Mouse (Mus musculus): ENCODE measurements at regions not wholly inside any gene's neighbourhood (a gene's known extent, or its start where the extent isn't known, plus 50 kb on each side); places are given as distances from the start of the nearest gene placed in this dataset.

DNA sequence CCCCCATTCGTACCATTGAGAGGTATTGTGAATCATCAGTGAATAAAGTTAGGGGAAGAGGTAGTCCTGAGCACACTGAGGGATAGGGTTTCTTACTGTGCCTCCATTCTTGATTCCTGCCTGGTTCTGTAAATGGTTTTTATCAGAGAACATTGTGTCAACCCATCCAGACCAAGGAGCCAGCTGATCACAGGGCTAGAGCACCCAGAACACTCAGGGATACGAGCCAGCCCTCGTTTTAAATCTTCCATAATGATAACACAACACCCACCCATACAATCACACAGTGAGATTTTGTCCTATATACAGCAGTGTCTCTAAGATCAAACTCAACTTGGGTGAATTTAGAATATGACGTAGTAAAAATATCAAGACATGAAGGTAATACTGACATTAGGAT is 424.7 kb upstream of the BB014433 start:
- DNase-seq: no peak

GRCm38 (mm10) chr8:15468540-15469476 is 422.9 kb upstream of the BB014433 start:
- DNase-seq: no peak

- DNase-seq: peak; percentile 80
Measured at GRCm38 (mm10) chr8:15438546-15438945, 392.7 kb upstream of the BB014433 start.

- no peak for DNase-seq
Measured at GRCm38 (mm10) chr8:15394722-15395115, 348.8 kb upstream of the BB014433 start.

GRCm38 (mm10) chr8:15393936-15394721 is 348.3 kb upstream of the BB014433 start:
- DNase-seq: no peak

- no peak for DNase-seq
Measured at GRCm38 (mm10) chr8:15392056-15392455, 346.2 kb upstream of the BB014433 start.

DNA sequence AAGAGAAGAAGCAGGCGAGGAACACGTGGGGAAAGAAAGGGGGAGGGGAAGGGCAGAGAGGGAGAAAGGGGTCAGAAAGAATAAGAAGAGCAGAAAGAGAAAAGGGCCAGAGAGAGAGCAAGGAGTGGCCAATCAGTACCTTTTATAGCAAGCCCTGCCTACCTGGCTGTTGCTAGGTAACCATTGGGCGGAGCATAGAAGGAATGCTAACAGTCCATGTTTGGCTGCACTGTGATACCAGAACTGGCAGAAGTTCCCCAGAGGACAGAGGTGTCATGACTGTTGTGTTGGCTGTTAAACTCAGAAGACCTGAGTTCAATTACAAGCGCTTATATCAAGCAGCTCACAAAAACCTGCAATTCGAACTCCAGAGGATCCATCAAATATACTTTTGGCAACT is 342.9 kb upstream of the BB014433 start:
- no peak for DNase-seq

- no peak for DNase-seq
Measured at GRCm38 (mm10) chr8:15367063-15367462, 321.2 kb upstream of the BB014433 start.

- DNase-seq: no peak
Measured at GRCm38 (mm10) chr8:15364546-15364945, 318.7 kb upstream of the BB014433 start.

DNA sequence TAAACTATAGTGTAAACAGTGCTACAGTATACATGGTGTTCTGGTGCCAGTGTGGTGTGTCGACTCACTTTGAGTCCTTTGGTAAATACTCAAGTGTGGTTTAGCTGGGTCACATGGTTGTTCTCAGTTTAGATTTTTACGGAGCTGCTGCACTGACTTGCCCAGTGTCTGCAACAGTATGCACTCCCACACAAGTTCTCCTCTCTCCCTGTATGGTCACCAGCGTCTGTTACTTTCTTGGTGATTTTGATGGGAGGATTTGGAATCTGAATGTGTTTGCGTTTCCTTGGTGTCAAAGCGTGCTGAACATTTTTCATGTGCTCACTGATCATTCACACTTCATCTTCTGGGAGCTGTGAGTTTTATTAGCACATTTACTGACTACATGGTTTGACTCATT is 298.3 kb upstream of the BB014433 start:
- no peak for DNase-seq

DNA sequence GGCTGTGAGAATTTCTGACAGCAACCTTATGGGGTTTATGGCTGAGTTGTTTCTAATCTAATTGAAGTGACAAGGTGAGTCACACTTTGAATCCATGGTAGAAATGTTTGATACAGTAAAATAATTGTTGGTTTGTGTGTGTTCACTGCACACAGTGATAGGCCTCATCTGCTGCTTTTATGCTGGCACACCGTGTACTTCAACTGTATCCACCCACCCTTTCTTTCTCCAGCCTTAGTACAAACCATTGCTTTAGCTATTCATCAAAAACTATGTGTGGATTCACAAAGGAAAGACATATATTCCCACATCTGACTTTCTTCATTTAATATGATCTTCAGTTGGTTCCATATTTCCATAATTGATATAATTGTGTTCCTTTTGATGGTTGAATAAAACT is 297.7 kb upstream of the BB014433 start:
- DNase-seq: no peak

GRCm38 (mm10) chr8:15334532-15334931 is 288.7 kb upstream of the BB014433 start:
- DNase-seq: no peak

DNA sequence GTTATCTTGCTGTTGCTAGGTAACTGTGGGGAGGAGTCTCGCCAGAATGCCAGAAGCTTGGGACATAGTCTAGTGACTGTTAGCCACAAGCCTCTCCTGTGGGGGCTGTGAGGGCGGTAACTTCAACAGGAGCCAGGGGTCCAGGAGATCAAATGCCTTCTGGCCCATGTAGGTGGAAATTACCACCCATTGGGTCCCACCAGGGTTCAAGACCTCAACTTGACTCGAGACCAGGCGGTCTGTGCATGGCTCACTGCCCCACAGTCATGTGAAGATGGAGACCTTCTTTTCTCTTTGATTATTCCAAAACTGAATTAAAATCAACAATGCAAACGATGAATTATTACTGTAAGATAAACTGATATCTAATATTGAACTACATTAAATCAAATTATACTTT is 281.4 kb upstream of the BB014433 start:
- no peak for DNase-seq

DNA sequence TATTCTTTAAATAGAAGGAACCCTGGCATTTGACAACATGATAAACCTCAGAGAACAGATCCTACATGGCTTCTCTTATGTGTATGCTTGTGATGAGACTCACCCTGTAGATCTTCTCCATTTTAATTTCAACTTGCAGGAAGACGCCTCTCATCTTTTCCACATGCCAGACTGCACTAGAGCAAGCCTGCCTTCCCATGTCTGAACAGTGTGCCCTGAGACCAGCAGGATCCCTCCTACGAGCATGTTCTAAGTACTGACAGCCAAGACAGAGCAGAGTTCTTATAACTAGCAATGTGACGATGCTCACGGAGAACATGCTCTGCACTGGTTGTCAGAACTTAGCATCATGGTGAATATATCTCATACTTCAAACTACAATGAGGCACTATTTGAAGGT is 277.5 kb upstream of the BB014433 start:
- DNase-seq: no peak

DNA sequence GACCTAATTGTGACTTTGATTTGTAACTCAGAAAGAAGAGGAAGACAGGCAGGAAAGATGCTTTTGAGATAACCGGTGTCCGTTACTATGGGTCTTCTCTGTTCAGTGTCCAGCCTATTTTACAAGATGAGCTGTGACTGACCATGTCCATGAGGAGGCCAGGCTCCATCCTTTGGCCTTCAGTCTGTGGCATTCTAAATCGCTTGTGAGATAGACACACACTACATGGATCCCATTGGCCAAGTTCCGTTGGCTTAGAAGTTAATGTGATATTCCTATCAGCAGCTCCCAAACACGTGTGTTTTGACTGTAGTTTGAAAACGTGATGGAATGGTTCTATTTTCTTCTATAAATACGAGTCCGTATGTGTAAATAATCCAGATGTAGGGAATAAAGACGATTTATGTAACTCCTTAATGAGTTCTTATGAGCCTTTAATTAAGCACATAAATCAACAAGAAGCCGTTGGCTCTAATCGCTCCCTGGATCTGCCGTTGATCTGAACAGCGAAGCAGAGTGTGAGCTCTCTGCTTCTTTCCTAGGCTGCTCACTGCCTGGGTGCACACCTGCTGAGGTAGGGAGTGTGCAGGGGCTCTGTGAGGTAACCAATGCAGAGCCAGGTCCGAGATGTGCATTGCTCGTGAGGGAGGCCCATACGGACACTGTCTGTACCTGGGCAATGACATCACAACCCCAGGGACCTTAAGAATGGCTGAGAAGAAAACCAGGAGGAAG is 272.4 kb upstream of the BB014433 start:
- no peak for DNase-seq

DNA sequence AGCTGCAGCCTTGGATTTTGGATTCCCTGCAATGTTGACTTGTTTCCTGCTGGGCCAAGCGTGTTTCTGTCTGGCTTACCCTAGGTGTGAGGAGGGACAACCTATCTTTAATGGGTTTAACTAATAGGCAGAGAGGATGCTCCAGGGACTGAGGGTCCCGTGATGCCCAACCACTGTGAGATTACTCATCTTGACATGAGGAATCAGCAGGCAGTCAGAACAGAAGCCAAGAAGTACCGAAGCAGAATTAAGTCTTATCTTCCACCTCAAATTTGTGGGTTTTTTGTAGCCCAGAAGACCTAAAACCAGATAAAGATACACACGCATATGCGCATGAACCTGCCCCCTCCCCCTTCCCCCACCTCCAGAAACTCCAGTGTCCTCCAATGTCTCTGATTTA is 267.6 kb upstream of the BB014433 start:
- DNase-seq: no peak

- DNase-seq: no peak
Measured at GRCm38 (mm10) chr8:15311509-15311908, 265.6 kb upstream of the BB014433 start.

- no peak for DNase-seq
Measured at GRCm38 (mm10) chr8:15311045-15311444, 265.2 kb upstream of the BB014433 start.

GRCm38 (mm10) chr8:15304143-15304677 is 258.3 kb upstream of the BB014433 start:
- no peak for DNase-seq

DNA sequence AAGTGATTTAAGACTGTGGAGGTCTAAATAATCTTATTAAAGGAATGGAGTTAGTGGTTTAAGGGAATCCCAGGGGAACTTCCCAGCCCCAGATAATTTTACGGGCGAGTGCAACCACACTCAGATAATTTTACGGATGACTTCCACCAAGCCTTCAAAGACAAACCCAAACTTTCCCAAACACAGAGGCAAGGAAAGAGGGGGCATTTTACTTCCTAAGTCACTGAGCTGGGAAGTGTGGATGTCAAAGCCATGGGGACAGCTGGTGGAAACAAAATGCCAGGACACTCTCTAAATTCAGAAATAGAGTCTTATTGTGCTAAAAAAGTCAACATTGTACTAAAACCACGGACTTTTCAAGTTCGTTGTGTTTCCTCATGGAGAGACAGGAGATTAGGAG is 227.9 kb upstream of the BB014433 start:
- DNase-seq: no peak

DNA sequence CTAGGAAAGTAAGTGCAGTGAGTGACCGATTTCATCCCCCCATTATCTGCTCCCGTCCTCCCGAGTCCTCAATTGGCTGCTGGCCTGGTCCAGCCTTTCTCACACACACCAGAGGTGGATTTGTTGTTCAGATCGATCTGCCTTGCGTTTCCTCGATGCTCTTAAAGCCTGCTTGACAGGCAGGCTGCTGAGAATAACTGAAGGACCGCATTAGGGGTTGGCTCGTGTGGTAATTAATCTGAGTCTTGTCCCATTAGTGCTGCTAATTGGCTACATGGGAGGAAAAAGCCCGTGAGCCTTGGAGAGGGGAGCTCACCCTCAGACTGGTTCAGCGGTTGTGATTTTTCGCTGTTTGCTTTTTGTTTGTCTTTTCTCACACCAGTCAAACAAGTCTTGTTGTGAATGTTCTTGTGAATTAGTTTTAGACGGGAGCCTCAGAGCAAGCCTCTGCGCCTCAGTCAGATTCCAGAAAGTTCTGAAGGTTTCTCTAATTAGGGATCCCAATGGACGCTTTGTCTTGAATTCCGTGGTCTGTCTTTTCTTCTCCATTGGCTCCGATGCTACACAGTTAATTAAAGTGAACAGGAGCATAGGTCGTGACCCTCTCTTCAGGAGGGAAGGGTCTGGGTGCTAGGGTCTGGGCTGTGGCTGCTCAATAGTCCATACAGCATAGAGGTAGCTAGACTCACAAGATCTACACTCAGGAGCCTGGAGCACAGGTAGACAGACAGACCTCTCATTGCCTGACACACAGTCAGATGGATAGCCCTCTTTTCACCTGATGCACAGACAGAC is 226.1 kb upstream of the BB014433 start:
- no peak for DNase-seq

GRCm38 (mm10) chr8:15270290-15270689 is 224.4 kb upstream of the BB014433 start:
- peak; percentile 86 for DNase-seq
